9 mouse cellular contexts compared by ENCODE assay signal in the genomic region with DNA sequence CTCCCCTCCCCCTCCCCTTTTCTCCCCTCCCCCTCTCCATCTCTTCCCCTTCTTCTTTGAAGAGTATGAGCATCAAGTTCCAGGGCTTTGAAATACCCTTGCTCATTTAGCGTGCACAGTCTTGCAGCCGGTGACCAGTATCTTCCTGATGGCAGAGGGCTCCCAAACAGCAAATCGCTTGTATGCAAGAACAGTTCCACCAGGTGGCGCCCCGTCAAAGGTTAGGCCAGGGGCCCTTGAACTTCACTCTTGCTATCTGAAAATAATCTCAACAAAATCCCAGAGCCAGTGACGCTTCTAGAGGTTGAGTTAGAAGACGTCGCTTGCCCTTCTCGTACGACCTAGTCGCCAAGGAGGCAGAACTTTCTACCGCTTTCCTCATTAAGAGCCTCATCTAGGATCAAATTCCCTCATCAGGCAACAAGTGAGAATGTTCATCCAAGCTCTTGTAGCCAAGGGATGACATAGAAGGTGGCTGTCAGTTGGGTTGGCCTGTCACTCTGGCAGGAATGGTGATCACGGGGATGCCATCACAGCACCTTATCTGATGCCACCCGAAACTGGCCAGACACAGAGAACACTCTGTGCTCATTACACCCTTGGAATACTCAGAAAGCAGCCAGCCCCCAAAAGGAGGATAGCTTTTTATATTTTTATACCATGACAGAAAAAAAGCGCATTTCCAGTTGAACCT.
DNase-seq lines count a peak whose midpoint lies in the region; ATAC-seq and TF ChIP-seq lines count a peak whose summit lies in the region.
"Had no signal": no experiment of that assay in that cellular context is flagged by ENCODE, and none has a peak within 500 bp of the region (broad histone marks: within the 10 kb centered on the region; RNA-seq: fewer than 3 reads in every experiment).

No protein-coding gene starts in this region.

- DNase-seq in 416B (ENCODE audit: low read depth) (peak; percentile 82), adipocyte (ENCODE audit: low spot score) (peak; percentile 93)
- DNase-seq in embryo, embryonic 10 days (ENCODE audit: low spot score): peak; percentile 92
- DNase-seq in heart, adult 9 months (ENCODE audit: low spot score in 2 of 2): peak; percentile 66 to 85
- peak; percentile 90 for DNase-seq in kidney, postnatal 14 days
- peak; percentile 34 to 45 (median 44) for DNase-seq in liver, embryonic 14.5 days (ENCODE audit: low read depth in 3 of 3, low spot score in 3 of 3)
- DNase-seq in testis, postnatal 10 days (ENCODE audit: low spot score): peak; percentile 93

- no peak for TF ChIP-seq EP300 in liver, embryonic 14.5 days (IDR thresholded peaks at IDR 0.05; ENCODE audit: low read depth)

- no peak overlapping the region for H3K4me3 ChIP-seq in liver, embryonic 14.5 days (ENCODE audit: insufficient read depth in 1 of 2, low read depth in 2 of 2, low read length in 2 of 2)
- no peak overlapping the region for H3K4me3 ChIP-seq in neural tube, embryonic 14.5 days (ENCODE audit: low read depth, low read length)
- H3K4me3 ChIP-seq: embryonic facial prominence, embryonic 13.5 days had no signal

- no peak for ATAC-seq in liver, embryonic 14.5 days (ENCODE audit: insufficient read depth)
- peak; percentile 65; the same call in 1 of the 2 replicates for ATAC-seq in neural tube, embryonic 14.5 days (ENCODE audit: low read depth)

- H3K27ac ChIP-seq in liver, embryonic 14.5 days: no peak overlapping the region
- no peak overlapping the region for H3K27ac ChIP-seq in neural tube, embryonic 14.5 days (ENCODE audit: low read depth, low read length)
- H3K27ac ChIP-seq: embryonic facial prominence, embryonic 13.5 days had no signal

- no peaks in the 10 kb centered on the region for H3K36me3 ChIP-seq in liver, embryonic 14.5 days (replicated peaks; ENCODE audit: control insufficient read depth, insufficient read depth, low read depth)
- no peaks in the 10 kb centered on the region for H3K36me3 ChIP-seq in neural tube, embryonic 14.5 days (ENCODE audit: control insufficient read depth, insufficient read depth, low read length)
- H3K36me3 ChIP-seq: embryonic facial prominence, embryonic 13.5 days had no signal

- H3K27me3 ChIP-seq in liver, embryonic 14.5 days (ENCODE audit: control insufficient read depth, insufficient read depth, low read length): no peaks in the 10 kb centered on the region
- H3K27me3 ChIP-seq in neural tube, embryonic 14.5 days (ENCODE audit: control insufficient read depth, insufficient read depth, low read length): no peaks in the 10 kb centered on the region
- H3K27me3 ChIP-seq: embryonic facial prominence, embryonic 13.5 days had no signal

- H3K4me1 ChIP-seq in liver, embryonic 14.5 days (replicated peaks; ENCODE audit: control insufficient read depth in 2 of 2, insufficient read depth in 2 of 2, low read length in 1 of 2): peaks cover 0 to 3% of the 10 kb centered on the region in 2 experiments; a peak in 1 of 4 replicates
- no peaks in the 10 kb centered on the region for H3K4me1 ChIP-seq in neural tube, embryonic 14.5 days (ENCODE audit: control insufficient read depth, insufficient read depth, low read length)
- H3K4me1 ChIP-seq: embryonic facial prominence, embryonic 13.5 days had no signal

- H3K9me3 ChIP-seq in liver, embryonic 14.5 days (ENCODE audit: control insufficient read depth, low read length): no peaks in the 10 kb centered on the region
- no peaks in the 10 kb centered on the region for H3K9me3 ChIP-seq in neural tube, embryonic 14.5 days (ENCODE audit: control insufficient read depth, low read length)
- H3K9me3 ChIP-seq: embryonic facial prominence, embryonic 13.5 days had no signal

- 19% methylated on average over 15 of the region's 15 CpGs for WGBS in liver, embryonic 14.5 days (ENCODE audit: insufficient replicate concordance)
- 41% methylated on average over 15 of the region's 15 CpGs for WGBS in neural tube, embryonic 14.5 days

- no peak overlapping the region for H3K9ac ChIP-seq in liver, embryonic 14.5 days (replicated peaks)
- no peak overlapping the region for H3K9ac ChIP-seq in neural tube, embryonic 14.5 days (replicated peaks; ENCODE audit: low read depth, low read length)
- H3K9ac ChIP-seq: embryonic facial prominence, embryonic 13.5 days had no signal

- no peak overlapping the region for H3K4me2 ChIP-seq in liver, embryonic 14.5 days (ENCODE audit: low read depth)
- H3K4me2 ChIP-seq in neural tube, embryonic 14.5 days (ENCODE audit: low read depth, low read length): no peak overlapping the region
- H3K4me2 ChIP-seq: embryonic facial prominence, embryonic 13.5 days had no signal

- TF ChIP-seq CTCF in liver, embryonic 14.5 days (IDR thresholded peaks at IDR 0.05; ENCODE audit: low read depth): peak; percentile 79
